27 mouse cellular contexts compared by ENCODE assay signal in the genomic region with DNA sequence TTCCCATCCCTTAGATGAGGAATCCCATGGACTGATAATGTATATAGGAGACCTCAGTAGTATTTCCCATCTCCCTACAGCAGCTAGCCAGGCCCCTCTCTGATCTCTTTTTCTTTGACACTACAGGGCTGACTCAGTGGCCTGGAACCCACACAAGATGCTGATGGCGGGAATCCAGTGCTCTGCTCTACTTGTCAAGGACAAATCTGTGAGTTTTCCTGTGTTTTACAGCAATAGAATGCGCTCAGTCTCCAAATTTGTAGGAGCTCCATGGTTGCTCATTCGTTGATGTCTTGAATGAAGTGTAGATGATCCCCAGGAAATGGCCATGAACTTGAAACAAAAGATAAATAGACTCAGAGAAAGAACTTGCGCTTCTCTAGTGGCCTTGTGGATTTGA. TPM values are rescaled to one million over a fixed set of nuclear protein-coding genes. Genes with fewer than 3 reads are reported as not detected.
A peak's percentile ranks its signal among the peaks of the same experiment; 100 is the strongest.
DNase-seq lines count a peak whose midpoint lies in the region; ATAC-seq lines count a peak whose summit lies in the region.
"Had no signal": no experiment of that assay in that cellular context is flagged by ENCODE, and none has a peak within 500 bp of the region (broad histone marks: within the 10 kb centered on the region; RNA-seq: fewer than 3 reads in every experiment).

No protein-coding gene starts in this region.

- no peaks in the 10 kb centered on the region for H3K4me1 ChIP-seq in heart, embryonic 11.5 days (ENCODE audit: control insufficient read depth, insufficient read depth, low read length)
- no peaks in the 10 kb centered on the region for H3K4me1 ChIP-seq in hindbrain, embryonic 12.5 days
- H3K4me1 ChIP-seq: forebrain, embryonic 12.5 days; forebrain, embryonic 15.5 days; heart, embryonic 10.5 days; hindbrain, embryonic 13.5 days; intestine, embryonic 15.5 days had no signal

- no peak for ATAC-seq in heart, embryonic 11.5 days (replicated peaks; ENCODE audit: insufficient number of reproducible peaks, low FRiP score, low TSS enrichment)
- no peak for ATAC-seq in hindbrain, embryonic 12.5 days (ENCODE audit: low FRiP score)
- ATAC-seq: forebrain, embryonic 15.5 days; hindbrain, embryonic 16.5 days; intestine, embryonic 15.5 days had no signal

- 82% methylated on average over 4 of the region's 4 CpGs for WGBS in heart, embryonic 11.5 days (ENCODE audit: insufficient replicate concordance)
- 92% methylated on average over 4 of the region's 4 CpGs for WGBS in hindbrain, embryonic 12.5 days

- H3K9me3 ChIP-seq in heart, embryonic 11.5 days (replicated peaks; ENCODE audit: control insufficient read depth, low read length): no peaks in the 10 kb centered on the region
- no peaks in the 10 kb centered on the region for H3K9me3 ChIP-seq in hindbrain, embryonic 12.5 days (replicated peaks)
- H3K9me3 ChIP-seq: embryonic facial prominence, embryonic 10.5 days; embryonic facial prominence, embryonic 13.5 days; forebrain, embryonic 12.5 days; forebrain, embryonic 15.5 days; heart, embryonic 10.5 days; hindbrain, embryonic 13.5 days; intestine, embryonic 15.5 days had no signal

- H3K27ac ChIP-seq in heart, embryonic 11.5 days (ENCODE audit: low read depth, low read length): no peak overlapping the region
- no peak overlapping the region for H3K27ac ChIP-seq in hindbrain, embryonic 12.5 days
- H3K27ac ChIP-seq: embryonic facial prominence, embryonic 10.5 days; embryonic facial prominence, embryonic 13.5 days; forebrain, embryonic 12.5 days; forebrain, embryonic 15.5 days; heart, adult 2 months; heart, embryonic 10.5 days; hindbrain, embryonic 13.5 days; intestine, embryonic 15.5 days had no signal

- no peaks in the 10 kb centered on the region for H3K36me3 ChIP-seq in heart, embryonic 11.5 days (ENCODE audit: control insufficient read depth, insufficient read depth, low read length)
- no peaks in the 10 kb centered on the region for H3K36me3 ChIP-seq in hindbrain, embryonic 12.5 days
- H3K36me3 ChIP-seq: embryonic facial prominence, embryonic 10.5 days; embryonic facial prominence, embryonic 13.5 days; forebrain, embryonic 12.5 days; forebrain, embryonic 15.5 days; G1E; heart, embryonic 10.5 days; hindbrain, embryonic 13.5 days; intestine, embryonic 15.5 days had no signal

- H3K9ac ChIP-seq in heart, embryonic 11.5 days (ENCODE audit: low read depth, low read length): no peak overlapping the region
- H3K9ac ChIP-seq in hindbrain, embryonic 12.5 days: no peak overlapping the region
- H3K9ac ChIP-seq: embryonic facial prominence, embryonic 13.5 days; forebrain, embryonic 12.5 days; forebrain, embryonic 15.5 days; hindbrain, embryonic 13.5 days; intestine, embryonic 15.5 days had no signal

- H3K4me2 ChIP-seq in heart, embryonic 11.5 days: no peak overlapping the region
- no peak overlapping the region for H3K4me2 ChIP-seq in hindbrain, embryonic 12.5 days (replicated peaks)
- H3K4me2 ChIP-seq: embryonic facial prominence, embryonic 13.5 days; forebrain, embryonic 12.5 days; forebrain, embryonic 15.5 days; hindbrain, embryonic 13.5 days; intestine, embryonic 15.5 days had no signal

- no peaks in the 10 kb centered on the region for H3K27me3 ChIP-seq in heart, embryonic 11.5 days (ENCODE audit: control insufficient read depth, insufficient read depth, low read length)
- H3K27me3 ChIP-seq in hindbrain, embryonic 12.5 days: no peaks in the 10 kb centered on the region
- H3K27me3 ChIP-seq: CH12.LX; embryonic facial prominence, embryonic 13.5 days; forebrain, embryonic 12.5 days; forebrain, embryonic 15.5 days; hindbrain, embryonic 13.5 days; intestine, embryonic 15.5 days had no signal

- DNase-seq in heart, adult 11 months: peak; percentile 70
- peak; percentile 75 for DNase-seq in Muller cell, postnatal 12 days (ENCODE audit: inconsistent ontology term)
- DNase-seq in adrenal gland, adult 8-10 months: peak; percentile 63
- peak; percentile 64 for DNase-seq in adrenal gland, postnatal 25 days
- DNase-seq in ovary, postnatal 10 days (ENCODE audit: low spot score): no peak
- no peak for DNase-seq in kidney, postnatal 4 days
- DNase-seq: B cell, adult 2 months; cerebellum, adult 11 months; cerebellum, adult 9-11 months; cerebellum, postnatal 25 days; embryo, embryonic 11 days; heart, adult 2 months; kidney, adult 11 months had no signal

- no peak overlapping the region for H3K4me3 ChIP-seq in heart, embryonic 11.5 days (ENCODE audit: low read depth, low read length)
- H3K4me3 ChIP-seq in hindbrain, embryonic 12.5 days: no peak overlapping the region
- H3K4me3 ChIP-seq: embryonic facial prominence, embryonic 10.5 days; embryonic facial prominence, embryonic 13.5 days; erythroblast, embryonic 14.5 days; forebrain, embryonic 12.5 days; forebrain, embryonic 15.5 days; heart, adult 2 months; heart, embryonic 10.5 days; hindbrain, embryonic 13.5 days; intestine, embryonic 15.5 days had no signal

RNA-seq across cellular contexts. Expression of a gene that starts 56.9 kb away (rescaled TPM):
- 0.97 and 1.2 TPM in 2 replicates for polyA plus RNA-seq in heart, embryonic 11.5 days (2014; fragmentation: Nextera tagmentation; extraction: Ambion mirVana)
- total RNA-seq in adrenal gland, adult 8-10 months (2022): under 1 TPM in 2 of 4 experiments, not detected in 2; 0.17 to 0.31 TPM
- 0.24 TPM in 1 of 2 replicates, not detected in the other for total RNA-seq in adrenal gland, postnatal 25 days (2021)
- 0.43 and 0.59 TPM in 2 replicates for polyA plus RNA-seq in hindbrain, embryonic 12.5 days (2016; fragmentation: Nextera tagmentation; extraction: Ambion mirVana)
- total RNA-seq: heart, adult 2 months had no signal
- polyA plus RNA-seq: erythroblast, embryonic 14.5 days; G1E; gonadal fat pad, adult 2 months had no signal

Comparison
In these comparisons a context has a peak if more than half of its experiments do, and no peak if none do; other contexts are left out.
1. DNase-seq: peak in heart, adult 11 months (single experiment), Muller cell, postnatal 12 days (single experiment), adrenal gland, adult 8-10 months (single experiment) and adrenal gland, postnatal 25 days (single experiment); none in ovary, postnatal 10 days (single experiment) and kidney, postnatal 4 days (0 of 2).